Mouse (Mus musculus) MEL (cell line): ENCODE measurements at regions not wholly inside any gene's neighbourhood (a gene's known extent, or its start where the extent isn't known, plus 50 kb on each side); places are given as distances from the start of the nearest gene placed in this dataset.

Experiments
- DNase-seq: peaks from one replicate; pipeline ENCODE4 v3.0.0; 2011; ENCODE audit warnings: low read depth, low spot score
- H3K27ac ChIP-seq: 2 replicates; pipeline ENCODE4 v1.5.1; 2012; ENCODE audit warnings: low read depth, mild to moderate bottlenecking, control low read depth, low read length, moderate library complexity; ENCODE audit not compliant: control insufficient read depth
- H3K27me3 ChIP-seq, 2 experiments: fragments of 150-350 bp in 1 of 2; sonication (generic) in 1 of 2; 2 replicates each; pipeline ENCODE4 v1.6.1; 2012; ENCODE audit warnings: low read length in 2 of 2, mild to moderate bottlenecking in 2 of 2, improper control_type of control experiment in 1 of 2, moderate library complexity in 1 of 2; ENCODE audit not compliant: insufficient read depth in 2 of 2, control insufficient read depth in 1 of 2
- H3K36me3 ChIP-seq, 2 experiments: 2 replicates each; pipeline ENCODE4 v1.6.1; 2012 to 2014; ENCODE audit warnings: low read length in 2 of 2, improper control_type of control experiment in 1 of 2, inconsistent platforms in 1 of 2, mild to moderate bottlenecking in 1 of 2; ENCODE audit not compliant: insufficient read depth in 2 of 2, control insufficient read depth in 1 of 2
- H3K4me1 ChIP-seq, 2 experiments: fragments of 150-350 bp in 1 of 2; sonication (generic) in 1 of 2; 2 replicates each; pipeline ENCODE4 v1.6.1; 2012; ENCODE audit warnings: low read length in 2 of 2, improper control_type of control experiment in 1 of 2, mild to moderate bottlenecking in 1 of 2; ENCODE audit not compliant: insufficient read depth in 2 of 2, control insufficient read depth in 1 of 2
- H3K4me3 ChIP-seq, 2 experiments: fragments of 150-350 bp in 1 of 2; sonication (generic) in 1 of 2; 2 replicates each; pipeline ENCODE4 v1.5.1; 2012; ENCODE audit warnings: low read depth in 2 of 2, low read length in 2 of 2, mild to moderate bottlenecking in 2 of 2, moderate library complexity in 2 of 2, control low read depth in 1 of 2, improper control_type of control experiment in 1 of 2; ENCODE audit not compliant: control insufficient read depth in 1 of 2, insufficient read depth in 1 of 2
- H3K79me2 ChIP-seq: 2 replicates; pipeline ENCODE4 v1.6.1; 2012; ENCODE audit warnings: mild to moderate bottlenecking, low read length, moderate library complexity; ENCODE audit not compliant: control insufficient read depth, poor library complexity, insufficient read depth
- H3K9ac ChIP-seq: 2 replicates; pipeline ENCODE4 v1.6.1; 2012; ENCODE audit warnings: low read depth, mild to moderate bottlenecking, control low read depth, low read length, moderate library complexity; ENCODE audit not compliant: control insufficient read depth, poor library complexity, severe bottlenecking
- H3K9me3 ChIP-seq: fragments of 150-350 bp; sonication (generic); replicated peaks from 2 replicates; pipeline ENCODE4 v1.6.1; 2012; ENCODE audit warnings: mild to moderate bottlenecking, low read length, improper control_type of control experiment, moderate library complexity; ENCODE audit not compliant: insufficient read depth
- BHLHE40 ChIP-seq: IDR thresholded peaks from 2 replicates; pipeline ENCODE4 v1.6.1; 2012; ENCODE audit warnings: low read depth, mild to moderate bottlenecking, inconsistent platforms, low read length, improper control_type of control experiment, borderline replicate concordance
- CHD1 ChIP-seq: IDR thresholded peaks from 2 replicates; pipeline ENCODE4 v1.6.1; 2012; ENCODE audit warnings: low read depth, mild to moderate bottlenecking, inconsistent platforms, low read length, improper control_type of control experiment
- CHD2 ChIP-seq: IDR thresholded peaks from 2 replicates; pipeline ENCODE4 v1.6.1; 2011; ENCODE audit warnings: low read length, improper control_type of control experiment
- CTCF ChIP-seq, 3 experiments: IDR thresholded peaks in 2 of 3; conservative IDR thresholded peaks in 1 of 3; 2 replicates each; pipeline ENCODE4 v1.5.1; 2011 to 2012; ENCODE audit warnings: low read length in 3 of 3, low read depth in 2 of 3, mild to moderate bottlenecking in 2 of 3, improper control_type of control experiment in 1 of 3, inconsistent platforms in 1 of 3, mixed read lengths in 1 of 3, moderate library complexity in 1 of 3; ENCODE audit not compliant: control insufficient read depth in 1 of 3, insufficient read depth in 1 of 3, poor library complexity in 1 of 3, severe bottlenecking in 1 of 3
- ETS1 ChIP-seq: IDR thresholded peaks from 2 replicates; pipeline ENCODE4 v1.6.1; 2012; ENCODE audit warnings: low read depth, mild to moderate bottlenecking, inconsistent platforms, low read length, improper control_type of control experiment, moderate library complexity
- HCFC1 ChIP-seq: IDR thresholded peaks from 2 replicates; pipeline ENCODE4 v1.6.1; 2012; ENCODE audit warnings: low read depth, mild to moderate bottlenecking, inconsistent platforms, low read length, improper control_type of control experiment, moderate library complexity
- KAT2A ChIP-seq: conservative IDR thresholded peaks from 2 replicates; pipeline ENCODE4 v1.6.1; 2012; ENCODE audit warnings: low read depth, low read length, improper control_type of control experiment, inconsistent platforms
- MAFK ChIP-seq: IDR thresholded peaks from 2 replicates; pipeline ENCODE4 v1.6.1; 2011; ENCODE audit warnings: low read depth, mild to moderate bottlenecking, low read length, improper control_type of control experiment, borderline replicate concordance
- MAZ ChIP-seq: IDR thresholded peaks from 2 replicates; pipeline ENCODE4 v1.6.1; 2012; ENCODE audit warnings: low read depth, mild to moderate bottlenecking, inconsistent platforms, low read length, improper control_type of control experiment
- MXI1 ChIP-seq: IDR thresholded peaks from 2 replicates; pipeline ENCODE4 v1.6.1; 2011; ENCODE audit warnings: mild to moderate bottlenecking, low read depth, low read length, improper control_type of control experiment
- MYB ChIP-seq: IDR thresholded peaks from 2 replicates; pipeline ENCODE4 v1.6.1; 2011; ENCODE audit warnings: mild to moderate bottlenecking, low read depth, low read length, improper control_type of control experiment
- NRF1 ChIP-seq: IDR thresholded peaks from 2 replicates; pipeline ENCODE4 v1.6.1; 2014; ENCODE audit warnings: low read depth, mild to moderate bottlenecking, inconsistent platforms, low read length, improper control_type of control experiment, moderate library complexity; ENCODE audit not compliant: poor library complexity, insufficient read depth, severe bottlenecking
- SIN3A ChIP-seq: IDR thresholded peaks from 2 replicates; pipeline ENCODE4 v1.6.1; 2012; ENCODE audit warnings: low read length, improper control_type of control experiment, inconsistent platforms
- TBP ChIP-seq: IDR thresholded peaks from 2 replicates; pipeline ENCODE4 v1.8.0; 2011; ENCODE audit warnings: low read depth, low read length, improper control_type of control experiment
- TCF12 ChIP-seq: IDR thresholded peaks from 2 replicates; pipeline ENCODE4 v1.6.1; 2014; ENCODE audit warnings: low read depth, mild to moderate bottlenecking, inconsistent platforms, low read length, improper control_type of control experiment, moderate library complexity
- UBTF ChIP-seq: IDR thresholded peaks from 2 replicates; pipeline ENCODE4 v1.6.1; 2012; ENCODE audit warnings: low read depth, mild to moderate bottlenecking, inconsistent platforms, low read length, improper control_type of control experiment, moderate library complexity, borderline replicate concordance; ENCODE audit not compliant: insufficient read depth
- ZNF384 ChIP-seq: IDR thresholded peaks from 2 replicates; pipeline ENCODE4 v1.6.1; 2012; ENCODE audit warnings: low read depth, mild to moderate bottlenecking, inconsistent platforms, low read length, improper control_type of control experiment

GRCm38 (mm10) chr10:42122768-42123635 is 104.8 kb upstream of the Armc2 start:
- Histone ChIP-seq H3K9me3 (no peaks in the 10 kb centered on the region), H3K79me2 (no peaks in the 10 kb centered on the region), H3K4me1 (no peaks in the 10 kb centered on the region), H3K4me3 (no peak overlapping the region), H3K27ac (no peak overlapping the region), H3K27me3 (peaks cover 0 to 2% of the 10 kb centered on the region in 2 experiments; a peak in 1 of 4 replicates), H3K9ac (no peak overlapping the region), H3K36me3 (no peaks in the 10 kb centered on the region)
- DNase-seq = no peak
- TF ChIP-seq TBP = no peak

DNA sequence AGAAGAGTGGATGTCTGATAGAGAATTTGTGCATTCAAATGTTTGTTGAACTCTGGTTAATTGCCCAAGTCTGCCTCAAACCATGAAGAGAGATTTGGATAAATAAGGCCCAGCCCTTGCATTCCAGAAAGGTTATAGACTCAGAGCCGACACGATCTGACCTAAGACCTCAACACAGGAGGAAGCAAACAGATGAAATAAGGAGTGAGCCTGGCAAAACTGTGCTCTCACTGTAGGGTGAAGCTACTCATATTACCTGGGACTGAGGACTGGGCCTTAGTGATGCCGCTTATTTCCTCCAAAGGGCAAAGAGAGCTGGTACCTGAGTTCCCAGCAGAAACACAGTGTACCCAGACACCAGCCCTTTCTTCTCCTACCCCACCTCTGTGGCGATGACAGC is 103.7 kb upstream of the Armc2 start:
- H3K4me3 ChIP-seq = no peak overlapping the region
- H3K27ac ChIP-seq = no peak overlapping the region
- H3K79me2 ChIP-seq = no peaks in the 10 kb centered on the region
- no peak for DNase-seq
- H3K36me3 ChIP-seq = no peaks in the 10 kb centered on the region
- H3K4me1 ChIP-seq = no peaks in the 10 kb centered on the region
- no peak overlapping the region for H3K9ac ChIP-seq
- H3K9me3 ChIP-seq = no peaks in the 10 kb centered on the region
- TF ChIP-seq NRF1 (no peak), CHD1 (no peak), KAT2A (no peak), MYB (no peak), SIN3A (no peak), MAZ (no peak), TCF12 (no peak), MAFK (no peak), CTCF (IDR thresholded peaks at IDR 0.05 in 2 of 3, conservative IDR thresholded peaks at IDR 0.05 in 1 of 3; ENCODE audit: control insufficient read depth in 1 of 3, insufficient read depth in 1 of 3, low read depth in 2 of 3, low read length in 3 of 3, poor library complexity in 1 of 3, severe bottlenecking in 1 of 3) (no peak), ETS1 (no peak), MXI1 (no peak)
- peaks cover 0 to 2% of the 10 kb centered on the region in 2 experiments; a peak in 1 of 4 replicates for H3K27me3 ChIP-seq

- Histone ChIP-seq H3K27ac (no peak overlapping the region), H3K79me2 (no peaks in the 10 kb centered on the region), H3K4me3 (no peak overlapping the region), H3K27me3 (no peaks in the 10 kb centered on the region), H3K4me1 (no peaks in the 10 kb centered on the region), H3K9me3 (no peaks in the 10 kb centered on the region), H3K36me3 (no peaks in the 10 kb centered on the region), H3K9ac (no peak overlapping the region)
- no peak for DNase-seq
- TF ChIP-seq BHLHE40 = no peak
- no peak for TF ChIP-seq MAFK
- no peak for TF ChIP-seq CHD2
- no peak for TF ChIP-seq UBTF
- no peak for TF ChIP-seq TBP
- TF ChIP-seq HCFC1 = no peak
- TF ChIP-seq MYB = no peak
- no peak for TF ChIP-seq ZNF384
- no peak for TF ChIP-seq NRF1
Observed at GRCm38 (mm10) chr10:42119326-42119725, 101.1 kb upstream of the Armc2 start.
